Mouse (Mus musculus): ENCODE results near the gene Psg16.

GRCm38 (mm10) chr7:17156885-17157677 is 83.2 kb downstream of the Psg16 start:
- no peak for TF ChIP-seq CTCF (IDR thresholded peaks at IDR 0.05; ENCODE audit: extremely low read depth, insufficient read depth, low read length)
- TF ChIP-seq POLR2A (IDR thresholded peaks at IDR 0.05; ENCODE audit: extremely low read depth, insufficient read depth, low read length): no peak

All from cortical plate, adult 2 months (tissue).